Mouse (Mus musculus): ENCODE results near the gene Mri1.

Gene Mri1

GRCm38 (mm10) chr8:84202938-84203917, 53.9 kb downstream of the Mri1 start:
- peak; percentile 92 for DNase-seq (ENCODE audit: low spot score)

GRCm38 (mm10) chr8:84202466-84202865, 54.7 kb downstream of the Mri1 start:
- peak; percentile 80 for DNase-seq (ENCODE audit: low spot score)

GRCm38 (mm10) chr8:84201545-84202245, 55.4 kb downstream of the Mri1 start:
- DNase-seq (ENCODE audit: low spot score), result peak; percentile 85

GRCm38 (mm10) chr8:84200652-84201544, 56.2 kb downstream of the Mri1 start:
- peak; percentile 80 for DNase-seq (ENCODE audit: low spot score)

- DNase-seq (ENCODE audit: low spot score), result peak; percentile 59
These were observed 57.0 kb downstream of the Mri1 start for GRCm38 (mm10) chr8:84200126-84200555.
